Mouse (Mus musculus) intestine, postnatal 0 days (tissue): ENCODE measurements at regions not wholly inside any gene's neighbourhood (a gene's known extent, or its start where the extent isn't known, plus 50 kb on each side); places are given as distances from the start of the nearest gene placed in this dataset.
A peak's percentile ranks its signal among the peaks of the same experiment; 100 is the strongest.

Experiments used
- ATAC-seq: fragments of 200-750 bp; cut with Nextera tagmentation; 2 replicates; pipeline ENCODE4 v1.8.0; 2017; ENCODE audit warnings: mild to moderate bottlenecking, moderate TSS enrichment, moderate library complexity
- H3K27ac ChIP-seq: fragments of 300-500 bp; sonication (generic); 2 replicates; pipeline ENCODE4 v1.5.1; 2014; ENCODE audit warnings: mild to moderate bottlenecking, low read depth, low read length, moderate library complexity
- H3K27me3 ChIP-seq: fragments of 300-500 bp; sonication (generic); replicated peaks from 2 replicates; pipeline ENCODE4 v1.6.1; 2014; ENCODE audit warnings: low read length, mixed read lengths; ENCODE audit not compliant: control insufficient read depth, insufficient read depth
- H3K36me3 ChIP-seq: fragments of 300-500 bp; sonication (generic); 2 replicates; pipeline ENCODE4 v1.6.1; 2014; ENCODE audit warnings: mild to moderate bottlenecking, moderate library complexity; ENCODE audit not compliant: control insufficient read depth, insufficient read depth
- H3K4me1 ChIP-seq: fragments of 300-500 bp; sonication (generic); replicated peaks from 2 replicates; pipeline ENCODE4 v1.6.1; 2014; ENCODE audit warnings: antibody characterized with exemption, low read length, mixed read lengths; ENCODE audit not compliant: control insufficient read depth, insufficient read depth
- H3K4me2 ChIP-seq: fragments of 300-500 bp; sonication (generic); replicated peaks from 2 replicates; pipeline ENCODE4 v1.6.1; 2014; ENCODE audit warnings: low read depth, mild to moderate bottlenecking, moderate library complexity
- H3K4me3 ChIP-seq: fragments of 300-500 bp; sonication (generic); 2 replicates; pipeline ENCODE4 v1.5.1; 2014; ENCODE audit warnings: low read depth, low read length
- H3K9ac ChIP-seq: fragments of 300-500 bp; sonication (generic); 2 replicates; pipeline ENCODE4 v1.6.1; 2014; ENCODE audit warnings: mild to moderate bottlenecking, low read depth, low read length
- H3K9me3 ChIP-seq: fragments of 300-500 bp; sonication (generic); 2 replicates; pipeline ENCODE4 v1.6.1; 2016; ENCODE audit warnings: mixed run types; ENCODE audit not compliant: control insufficient read depth
- CTCF ChIP-seq: sonication (generic); IDR thresholded peaks from 2 replicates; pipeline ENCODE4 v1.5.1; 2016; ENCODE audit warnings: low read depth, mild to moderate bottlenecking, control low read depth, antibody characterized with exemption, moderate library complexity
- WGBS: fragments of 180-500 bp; shearing (Covaris S2); extraction: QIAGEN DNeasy Blood & Tissue Kit; methylation state at CpG from one replicate; pipeline ENCODE4 v1.1.7; 2014; 5-methylcytosine and 5-hydroxymethylcytosine counted together

- H3K36me3 ChIP-seq = no peaks in the 10 kb centered on the region
- H3K27me3 ChIP-seq = no peaks in the 10 kb centered on the region
- ATAC-seq = no peak
- no peak overlapping the region for H3K9ac ChIP-seq
- peak; percentile 40 for TF ChIP-seq CTCF
- H3K9me3 ChIP-seq = no peaks in the 10 kb centered on the region
- H3K4me1 ChIP-seq = no peaks in the 10 kb centered on the region
- no peak overlapping the region for H3K4me2 ChIP-seq
- H3K27ac ChIP-seq = no peak overlapping the region
- WGBS = 86% methylated on average over 3 of the region's 3 CpGs
- H3K4me3 ChIP-seq = no peak overlapping the region
These were observed 315.4 kb upstream of the Dnajc24 start for GRCm38 (mm10) chr2:106318695-106319266.

- no peaks in the 10 kb centered on the region for H3K36me3 ChIP-seq
- H3K9ac ChIP-seq = no peak overlapping the region
- no peak for TF ChIP-seq CTCF
- no peak overlapping the region for H3K27ac ChIP-seq
- no peak overlapping the region for H3K4me3 ChIP-seq
- ATAC-seq = no peak
- 60% methylated on average over 6 of the region's 6 CpGs for WGBS
- no peaks in the 10 kb centered on the region for H3K27me3 ChIP-seq
- no peaks in the 10 kb centered on the region for H3K4me1 ChIP-seq
- no peaks in the 10 kb centered on the region for H3K9me3 ChIP-seq
- no peak overlapping the region for H3K4me2 ChIP-seq
These were observed 343.4 kb upstream of the Dnajc24 start for GRCm38 (mm10) chr2:106346781-106347180.

- Histone ChIP-seq H3K4me3 (no peak overlapping the region), H3K27ac (no peak overlapping the region), H3K9ac (no peak overlapping the region), H3K9me3 (no peaks in the 10 kb centered on the region), H3K36me3 (no peaks in the 10 kb centered on the region), H3K4me1 (no peaks in the 10 kb centered on the region), H3K4me2 (no peak overlapping the region), H3K27me3 (no peaks in the 10 kb centered on the region)
- ATAC-seq = no peak
- no peak for TF ChIP-seq CTCF
- 82% methylated on average over 7 of the region's 7 CpGs for WGBS
These were observed 343.9 kb upstream of the Dnajc24 start for GRCm38 (mm10) chr2:106347249-106347648.

- no peak for TF ChIP-seq CTCF
- ATAC-seq = no peak
- H3K9me3 ChIP-seq = no peaks in the 10 kb centered on the region
- H3K9ac ChIP-seq = no peak overlapping the region
- no peak overlapping the region for H3K4me2 ChIP-seq
- H3K27me3 ChIP-seq = no peaks in the 10 kb centered on the region
- no peak overlapping the region for H3K27ac ChIP-seq
- no peaks in the 10 kb centered on the region for H3K4me1 ChIP-seq
- 62% methylated on average over 3 of the region's 3 CpGs for WGBS
- no peak overlapping the region for H3K4me3 ChIP-seq
- no peaks in the 10 kb centered on the region for H3K36me3 ChIP-seq
These were observed 337.5 kb upstream of the Mpped2 start for GRCm38 (mm10) chr2:106355565-106355964.

GRCm38 (mm10) chr2:106355984-106356547 lies 337.0 kb upstream of the Mpped2 start:
- peak; percentile 83 for TF ChIP-seq CTCF
- no peaks in the 10 kb centered on the region for H3K4me1 ChIP-seq
- H3K4me3 ChIP-seq = no peak overlapping the region
- no peak overlapping the region for H3K9ac ChIP-seq
- no peak overlapping the region for H3K4me2 ChIP-seq
- ATAC-seq = peak; percentile 54; the same call in 1 of the 2 replicates
- no peaks in the 10 kb centered on the region for H3K9me3 ChIP-seq
- no peaks in the 10 kb centered on the region for H3K36me3 ChIP-seq
- H3K27me3 ChIP-seq = no peaks in the 10 kb centered on the region
- WGBS = 37% methylated on average over 5 of the region's 5 CpGs
- H3K27ac ChIP-seq = no peak overlapping the region

- Histone ChIP-seq H3K4me3 (no peak overlapping the region), H3K27ac (no peak overlapping the region), H3K36me3 (no peaks in the 10 kb centered on the region), H3K4me1 (no peaks in the 10 kb centered on the region), H3K27me3 (no peaks in the 10 kb centered on the region), H3K4me2 (no peak overlapping the region), H3K9ac (no peak overlapping the region), H3K9me3 (no peaks in the 10 kb centered on the region)
- 80% methylated on average over 5 of the region's 5 CpGs for WGBS
- no peak for TF ChIP-seq CTCF
- no peak for ATAC-seq
These were observed 324.4 kb upstream of the Mpped2 start for GRCm38 (mm10) chr2:106368641-106369040.
